Mouse (Mus musculus): Measurements from ENCODE around the gene Chrna4.

- no peak for TF ChIP-seq CTCF (IDR thresholded peaks at IDR 0.05; ENCODE audit: borderline replicate concordance, extremely low read depth, insufficient read depth, insufficient read length)
- TF ChIP-seq POLR2A (IDR thresholded peaks at IDR 0.05; ENCODE audit: borderline replicate concordance, extremely low read depth, insufficient read depth, insufficient read length, poor library complexity, severe bottlenecking), result no peak
Observed at GRCm38 (mm10) chr2:181090123-181090522, 46.8 kb upstream of the Chrna4 start.
